Mouse (Mus musculus) layer of hippocampus, postnatal 10 days (tissue): ENCODE results near the gene Ercc1. TPM values are rescaled to one million over a fixed set of nuclear protein-coding genes. Genes with fewer than 3 reads are reported as not detected.

ENCODE experiments used
- DNase-seq, 2 experiments: peaks; one replicate each; pipeline ENCODE4 v3.0.0; 2021; ENCODE audit warnings: low spot score in 2 of 2
- long read RNA-seq: library from polyadenylated mRNA; stranded (forward); transcript quantifications from one replicate; pipeline ENCODE4 v2.0.0, GENCODE M21; 2023
- total RNA-seq, 2 experiments: library from RNA; stranded (reverse); gene quantifications; 2 replicates each; pipeline ENCODE4 v1.2.3; 2021

The Ercc1 gene
- 10 to 100 TPM; 43.1 to 43.9 TPM for total RNA-seq
- long read RNA-seq, transcript Ercc1-201 (10 exons, 1,375 nt), result major isoform, 26 of 54 reads
- long read RNA-seq, partial matches to known transcripts, result 20 of 54 reads
- long read RNA-seq, other reads (novel, unspliced or antisense), result 8 of 54 reads

DNA sequence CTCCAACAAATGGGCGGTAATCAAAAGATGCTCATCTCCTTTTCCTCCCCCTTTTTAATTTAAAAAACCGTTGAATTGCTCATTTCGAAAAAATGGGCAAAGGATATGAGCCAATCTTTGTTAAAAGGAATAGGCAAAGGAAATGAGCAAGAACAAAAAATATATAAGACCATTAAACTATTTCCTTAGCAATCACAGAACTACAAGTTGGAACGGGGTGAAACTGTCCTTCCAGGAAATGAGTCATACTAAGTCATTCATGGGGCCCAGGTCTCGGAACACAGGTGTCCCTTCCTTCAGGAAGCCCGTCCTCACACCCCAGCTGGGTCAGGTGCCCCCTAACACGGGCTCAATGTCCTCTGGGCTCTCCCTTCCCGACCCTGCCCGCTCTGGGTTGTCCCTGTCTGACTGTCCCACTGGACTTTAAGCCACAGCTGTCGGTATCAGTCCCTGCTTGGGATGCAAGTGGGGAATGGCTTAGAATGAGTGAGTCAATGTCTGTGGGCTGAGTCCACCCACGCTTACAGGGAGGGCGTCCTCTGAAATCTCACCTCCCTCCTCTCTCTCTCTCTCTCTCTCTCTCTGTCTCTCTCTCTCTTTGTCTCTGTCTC lies at the start of gene Ercc1:
TSS of gene Ercc1 (plus strand) at position 542 of the 611 bp plus-strand sequence.
- DNase-seq, result no peak

DNA sequence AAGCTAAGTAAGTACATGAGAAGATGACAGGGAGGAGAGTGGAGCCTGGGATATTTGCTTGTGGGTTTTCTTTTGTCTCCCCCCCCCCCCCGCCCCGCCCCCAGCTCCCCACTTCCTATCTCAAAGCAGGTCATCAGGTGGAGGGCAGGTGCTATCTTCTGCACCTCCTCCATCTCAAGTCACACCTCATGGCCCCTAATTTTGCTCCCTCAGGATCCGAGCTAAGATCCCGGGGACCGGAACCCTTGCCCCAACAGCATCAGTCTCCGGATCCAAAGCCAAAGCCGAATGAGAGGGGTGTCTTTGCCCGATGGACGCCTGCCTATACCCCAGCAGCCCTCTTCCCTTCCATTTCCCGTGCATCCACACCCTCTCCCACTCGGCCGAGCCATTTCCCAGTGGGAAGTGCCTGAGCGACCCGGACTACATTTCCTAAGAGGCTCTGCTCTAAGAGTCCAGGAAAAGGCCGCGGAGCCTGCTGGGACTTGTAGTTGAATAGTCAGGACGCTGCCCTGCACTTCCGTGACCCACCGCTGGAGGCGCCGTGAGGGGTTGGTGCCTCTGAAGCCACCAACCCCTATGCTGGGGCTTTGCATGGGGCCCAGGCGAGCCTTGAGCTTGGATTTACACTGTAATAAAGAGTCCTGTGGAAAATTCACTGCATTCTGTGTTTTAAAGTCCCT lies 48.9 kb upstream of the Ercc1 start:
- peak; percentile 98 to 99 for DNase-seq

GRCm38 (mm10) chr7:19297034-19297433 lies 47.5 kb upstream of the Ercc1 start:
- no peak for DNase-seq

GRCm38 (mm10) chr7:19297794-19298193 lies 46.8 kb upstream of the Ercc1 start:
- DNase-seq, result no peak

DNA sequence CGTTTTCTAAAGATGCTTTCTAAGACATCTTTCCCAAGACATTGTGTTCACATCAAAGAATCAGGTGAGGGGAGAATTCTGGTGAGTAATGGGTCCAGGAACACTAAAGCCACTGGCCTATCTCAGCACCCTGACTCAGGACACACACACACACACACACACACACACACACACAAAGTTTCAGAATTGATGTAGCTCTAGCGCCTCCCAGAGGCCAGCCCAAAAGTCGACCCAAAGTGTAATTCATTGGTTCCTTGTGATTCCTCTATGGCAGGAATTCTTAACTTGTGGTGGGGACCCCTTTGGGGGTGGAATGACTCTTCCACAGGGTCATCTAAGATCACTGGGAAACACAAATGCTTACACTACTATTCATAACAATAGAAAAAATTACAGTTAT lies 45.4 kb upstream of the Ercc1 start:
- DNase-seq, result peak; percentile 54 to 64

GRCm38 (mm10) chr7:19300501-19301421 lies 43.8 kb upstream of the Ercc1 start:
- DNase-seq, result peak; percentile 86 to 88

DNA sequence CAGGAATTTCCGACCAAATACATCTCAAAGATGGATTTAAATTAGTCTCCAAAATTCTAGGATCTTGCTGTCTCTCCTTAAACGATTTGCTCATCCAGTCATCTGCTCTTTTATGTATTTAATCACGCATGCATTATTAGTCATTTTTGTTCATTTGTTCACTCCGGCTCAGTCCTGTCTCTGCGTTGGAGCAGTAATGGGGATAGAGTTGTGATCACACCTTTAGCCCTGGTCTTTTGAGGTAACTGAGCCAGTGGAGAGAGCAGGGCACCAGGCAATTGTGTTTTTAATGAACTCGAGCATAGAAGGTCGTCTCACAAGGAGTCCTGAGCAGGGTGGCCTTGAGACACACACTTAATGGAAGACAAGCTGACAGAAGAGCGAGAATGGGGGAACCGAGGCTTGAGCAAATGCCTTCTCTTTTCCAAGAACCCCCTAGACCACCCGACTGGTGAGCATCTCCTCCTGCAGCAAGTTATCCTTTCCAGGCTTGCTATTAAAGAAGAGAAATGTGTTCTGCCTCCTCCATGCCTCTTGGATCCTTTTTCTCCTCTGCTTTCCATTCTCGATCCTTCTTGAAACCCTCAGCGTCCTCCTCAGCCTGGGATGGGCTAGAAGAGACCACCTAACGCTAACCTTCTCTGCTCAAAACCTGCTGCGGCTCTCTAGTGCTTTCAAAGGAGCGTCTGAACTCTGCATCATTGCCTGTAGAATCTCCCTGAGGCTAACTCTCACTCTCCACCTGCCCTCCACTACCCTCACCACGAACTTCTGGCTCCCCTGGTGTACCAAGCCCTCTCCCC lies 42.9 kb upstream of the Ercc1 start:
- DNase-seq, result peak in 1 of 2 experiments; percentile 20

- no peak for DNase-seq
Observed at GRCm38 (mm10) chr7:19302264-19303045, 42.1 kb upstream of the Ercc1 start.

DNA sequence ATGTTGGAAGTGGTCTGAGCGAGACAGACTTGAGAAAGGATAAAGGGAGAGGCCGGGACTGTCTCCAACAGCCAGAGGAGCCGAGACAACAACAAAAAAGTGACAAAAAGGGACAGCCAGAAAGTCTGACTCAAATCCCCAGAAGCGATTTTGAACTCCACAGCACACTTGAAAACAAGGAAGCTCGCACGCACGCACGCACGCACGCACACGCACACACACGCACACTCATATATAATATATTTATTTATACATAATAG lies 41.6 kb upstream of the Ercc1 start:
- no peak for DNase-seq

- DNase-seq, result peak; percentile 75 to 77
Observed at GRCm38 (mm10) chr7:19303770-19304169, 40.8 kb upstream of the Ercc1 start.

DNA sequence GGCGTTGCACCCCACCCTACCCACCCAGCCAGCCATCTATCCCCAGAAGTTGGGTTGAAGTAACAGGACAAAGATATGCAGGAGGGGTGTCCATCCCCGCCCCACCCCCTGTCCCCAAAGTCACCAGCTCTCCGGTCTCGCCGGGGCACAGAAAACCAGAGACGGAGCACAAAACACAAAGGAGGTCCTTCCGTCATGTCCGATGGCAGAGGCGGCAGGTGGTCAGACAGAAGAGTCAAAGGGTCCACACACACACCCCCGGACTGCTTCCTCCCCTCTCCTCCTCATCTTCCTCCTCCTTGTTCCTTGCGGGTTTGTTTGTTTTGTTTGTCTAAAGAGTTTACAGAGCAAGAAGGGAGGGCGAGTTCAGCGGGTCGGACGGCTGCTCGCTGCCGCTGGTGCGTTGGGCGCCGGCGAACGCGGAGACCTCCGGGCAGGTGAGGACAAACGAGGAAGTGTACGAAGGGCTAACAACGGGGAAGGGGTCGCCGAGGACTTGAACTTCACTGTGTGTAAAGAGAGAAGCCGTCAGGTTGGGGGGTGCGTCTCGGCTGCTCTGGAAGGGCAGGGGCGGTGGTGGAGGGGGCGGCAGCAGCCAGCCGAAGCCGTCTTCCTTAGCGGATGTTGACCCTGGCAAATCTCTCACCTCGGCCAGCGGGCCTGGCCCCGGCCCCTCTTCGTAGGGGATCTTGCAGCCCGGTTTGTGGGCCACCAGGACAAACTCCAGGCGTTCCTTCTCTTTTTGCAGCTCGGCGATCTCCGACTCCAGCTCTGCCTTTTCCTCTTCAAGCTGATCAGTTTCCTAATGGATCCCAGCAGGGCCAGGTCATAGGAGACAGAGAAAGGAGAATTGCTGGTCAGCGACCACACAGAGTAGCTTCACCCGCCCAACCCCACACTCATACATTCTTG lies 39.8 kb upstream of the Ercc1 start:
- DNase-seq, result no peak

- DNase-seq, result no peak
Observed at GRCm38 (mm10) chr7:19305413-19305735, 39.2 kb upstream of the Ercc1 start.

- no peak for DNase-seq
Observed at GRCm38 (mm10) chr7:19305796-19306765, 38.5 kb upstream of the Ercc1 start.

- no peak for DNase-seq
Observed at GRCm38 (mm10) chr7:19306819-19307738, 37.5 kb upstream of the Ercc1 start.

DNA sequence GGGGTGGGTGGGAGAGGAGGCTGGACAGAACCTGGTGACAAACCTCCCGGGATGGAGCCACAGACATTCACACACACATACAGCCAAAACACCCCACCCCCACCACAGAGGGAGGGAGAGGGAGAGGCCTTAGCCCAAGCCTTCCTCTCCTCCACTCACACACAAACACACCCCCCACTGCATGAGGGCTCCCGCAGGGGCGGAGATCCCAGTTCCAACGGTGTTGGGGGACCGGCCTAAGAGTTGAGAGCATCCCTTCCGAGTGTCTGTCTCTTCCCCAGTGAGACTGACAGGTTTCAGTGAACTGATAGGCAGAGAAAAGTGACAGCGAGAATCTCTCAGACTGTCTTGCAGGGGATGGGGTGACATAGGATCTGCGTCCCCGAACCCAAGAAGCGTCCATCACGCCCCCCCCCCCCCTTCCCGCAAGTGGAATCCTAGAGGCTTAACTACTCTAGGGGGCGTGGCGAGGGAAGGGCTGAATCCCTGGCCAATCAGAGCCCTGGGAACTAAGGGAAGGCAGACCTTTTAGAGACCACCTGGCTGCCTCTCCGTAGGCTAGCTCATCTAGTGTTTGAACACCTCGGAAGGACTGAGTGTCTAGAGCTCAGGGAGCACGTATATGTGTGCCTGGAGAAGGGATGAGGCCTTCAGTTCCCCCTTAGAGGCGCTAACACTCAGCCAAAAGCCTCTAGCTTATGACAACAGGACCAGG lies 36.7 kb upstream of the Ercc1 start:
- DNase-seq, result peak; percentile 67 to 74
